Mouse (Mus musculus) neutrophil, adult 65 days (primary cell): Measurements from ENCODE around the gene Pglyrp2. TPM values are rescaled to one million over a fixed set of nuclear protein-coding genes. Genes with fewer than 3 reads are reported as not detected.

Experiments used
- total RNA-seq: library from RNA; stranded (reverse); gene quantifications from 2 replicates; pipeline ENCODE4 v1.2.4, GENCODE M21; 2023

The Pglyrp2 gene
- total RNA-seq: 0.18 and 0.69 TPM in 2 replicates

DNA sequence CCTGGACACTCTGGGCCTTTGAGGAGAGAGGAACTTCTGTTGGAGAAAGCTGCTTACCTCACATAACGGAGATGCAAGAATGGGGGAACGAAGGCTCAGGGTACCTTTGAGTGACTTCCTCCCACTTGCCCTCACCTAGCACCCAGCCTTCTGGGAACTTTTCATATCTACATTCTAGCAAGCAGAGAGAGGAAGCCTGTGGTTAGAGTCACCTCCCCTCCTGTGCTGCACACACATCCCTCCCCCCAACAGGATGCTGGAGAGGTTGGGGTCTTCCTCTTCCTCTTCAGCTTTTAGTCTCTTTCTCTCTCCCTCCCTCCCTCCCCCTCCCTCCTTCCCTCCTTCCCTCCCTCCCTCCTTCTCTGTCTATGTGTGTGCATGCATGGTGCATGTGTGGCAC is at the start of gene Pglyrp2:
Gene Pglyrp2, minus strand, starts transcription at position 134 of the 400 bp plus-strand sequence.

DNA sequence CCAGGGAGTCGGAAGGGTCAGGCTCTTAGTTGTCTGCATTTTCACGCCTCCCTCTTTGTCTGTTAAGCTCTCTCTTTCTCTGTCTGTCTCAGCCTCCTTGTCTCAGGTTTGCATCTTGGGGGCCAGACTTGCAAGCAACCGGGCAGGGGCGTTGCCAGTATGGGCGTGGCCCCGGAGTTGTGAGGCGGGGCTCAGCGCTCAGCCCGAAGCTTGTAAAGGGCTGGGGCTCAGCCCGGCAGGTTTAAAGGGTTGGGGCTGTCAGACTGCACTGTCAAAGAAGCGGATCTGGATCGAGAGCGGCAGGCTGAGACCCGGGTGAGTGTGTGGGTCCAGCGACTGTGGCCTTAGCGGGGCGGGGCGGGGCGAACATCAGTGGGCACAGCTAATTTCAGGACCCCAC is 28.5 kb upstream of the Pglyrp2 start, which contains the start of gene Cyp4f39:
Gene Cyp4f39, plus strand, starts transcription at position 242 of the 400 bp plus-strand sequence.

DNA sequence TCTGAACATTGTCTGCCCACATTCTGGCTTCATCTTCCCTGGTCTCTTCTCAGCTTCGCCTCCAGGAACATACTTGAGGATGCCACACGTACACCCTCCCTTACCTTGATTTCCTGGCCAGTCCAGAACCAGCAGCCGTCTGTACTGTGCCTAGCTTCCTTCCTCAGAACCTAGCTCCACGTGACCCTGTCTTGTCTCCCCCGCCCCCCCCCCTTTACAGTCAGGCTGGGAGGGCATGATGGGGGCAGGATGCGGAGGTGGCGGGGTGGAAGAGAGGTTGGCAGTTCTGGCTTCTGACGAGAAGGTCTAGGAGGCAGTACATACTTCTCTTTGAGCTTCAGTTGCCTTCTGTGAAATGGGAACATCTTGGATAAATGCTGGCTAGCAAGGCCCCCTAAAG is 20.6 kb downstream of the Pglyrp2 start, which contains the start of gene Rasal3:
Gene Rasal3, minus strand, starts transcription at position 167 of the 400 bp plus-strand sequence.

DNA sequence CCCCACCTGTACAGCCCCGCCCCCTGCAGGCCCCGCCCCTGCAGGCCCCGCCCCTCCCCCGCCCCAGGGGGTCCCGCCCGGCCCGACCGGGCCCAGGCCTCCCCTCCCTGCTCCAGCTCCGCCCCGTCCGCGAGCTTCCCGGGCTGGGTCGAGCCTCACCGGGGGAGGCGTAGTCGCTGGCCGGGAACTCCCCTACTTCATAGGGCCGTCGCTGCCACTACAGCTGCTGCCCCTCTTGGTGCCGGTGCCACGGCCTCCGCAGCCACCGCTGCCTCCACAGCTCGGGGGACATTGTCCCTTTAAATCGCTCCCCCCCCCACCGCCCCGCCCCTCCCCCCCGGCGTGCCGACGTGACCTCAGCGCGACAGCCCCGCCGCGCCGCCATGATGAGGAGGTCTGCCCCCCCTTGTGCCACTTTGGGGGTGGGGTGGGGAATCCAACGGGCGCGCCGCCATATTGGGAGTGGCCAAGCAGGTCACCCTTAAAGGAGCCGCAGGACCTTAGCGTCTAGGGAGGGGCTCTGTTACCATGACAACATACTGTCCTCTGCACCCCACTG is 34.8 kb downstream of the Pglyrp2 start, which contains the start of gene Wiz:
Gene Wiz, minus strand, starts transcription at position 339 of the 559 bp plus-strand sequence.

Other genes starting within 250 kb of the Pglyrp2 start
- gene Ephx3, start 234.6 kb downstream of the Pglyrp2 start, total RNA-seq: not detected in 2 replicates
- gene Brd4, start 139.4 kb downstream of the Pglyrp2 start, total RNA-seq: 251 and 326 TPM in 2 replicates
- gene Akap8, start 102.9 kb downstream of the Pglyrp2 start, total RNA-seq: 77.8 and 97.5 TPM in 2 replicates
- 28.9 and 40.3 TPM in 2 replicates for gene Akap8l, start 73.6 kb downstream of the Pglyrp2 start, total RNA-seq
- gene Wiz, start 34.7 kb downstream of the Pglyrp2 start, total RNA-seq: 13.4 and 16.6 TPM in 2 replicates
- gene Rasal3, start 20.6 kb downstream of the Pglyrp2 start, total RNA-seq: 42.4 and 48.5 TPM in 2 replicates
- not detected in 2 replicates for gene Cyp4f39, start 28.6 kb upstream of the Pglyrp2 start, total RNA-seq
- gene Cyp4f17, start 81.9 kb upstream of the Pglyrp2 start, total RNA-seq: 0.25 and 0.29 TPM in 2 replicates
- gene Cyp4f16, start 112.4 kb upstream of the Pglyrp2 start, total RNA-seq: 10.0 and 12.3 TPM in 2 replicates
- gene Cyp4f37, start 197.1 kb upstream of the Pglyrp2 start, total RNA-seq: 0.20 and 0.51 TPM in 2 replicates
- not detected in 2 replicates for gene Cyp4f40, start 234.7 kb upstream of the Pglyrp2 start, total RNA-seq